Mouse (Mus musculus): ENCODE results near the gene Farsa. TPM values are rescaled to one million over a fixed set of nuclear protein-coding genes. Genes with fewer than 3 reads are reported as not detected.
A peak's percentile ranks its signal among the peaks of the same experiment; 100 is the strongest.

Gene Farsa
- polyA plus RNA-seq, 1 experiment from 2014 or later, result 112 TPM

DNA sequence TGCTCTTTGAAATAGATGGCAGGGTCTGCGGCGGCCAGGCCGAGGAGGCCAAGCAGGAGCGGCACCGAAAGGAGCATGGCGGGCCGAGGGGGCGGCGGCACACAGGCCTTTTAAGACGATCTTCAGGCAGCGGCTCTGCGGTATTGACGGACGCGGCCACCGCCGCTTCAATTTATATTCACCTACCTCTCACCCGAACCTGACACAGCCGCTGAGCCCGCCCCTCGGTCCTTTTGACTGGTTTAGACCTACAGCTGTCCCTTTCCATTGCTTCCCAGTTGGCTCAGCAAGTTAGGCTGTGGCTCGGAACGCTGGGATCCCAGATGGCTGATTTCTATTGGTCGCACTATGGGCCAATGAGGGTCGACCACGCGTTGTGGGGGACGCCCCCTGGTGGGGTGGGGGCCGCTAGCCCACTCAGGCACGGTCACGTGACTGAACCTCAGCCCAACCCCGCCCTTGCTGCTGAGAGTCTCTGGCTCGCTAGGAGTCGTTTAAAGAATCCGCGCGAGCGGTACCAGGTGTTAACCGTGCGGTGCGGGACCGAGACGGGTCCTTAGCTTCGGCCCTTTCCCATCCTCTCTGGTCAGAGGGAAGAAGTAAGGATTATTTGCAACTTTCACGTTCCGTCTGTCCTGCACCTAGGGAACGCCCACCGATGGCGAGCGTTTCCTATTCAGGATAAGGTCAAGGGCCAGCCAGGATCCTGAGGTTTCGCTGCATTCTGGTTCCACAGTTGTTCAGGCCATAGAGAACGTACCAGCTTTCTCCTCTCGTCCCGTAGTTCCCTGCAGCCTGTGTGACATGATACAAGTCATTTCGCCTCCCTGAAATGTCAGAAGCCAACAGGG is 9.8 kb upstream of the Farsa start, which contains the start of gene Calr:
Calr (minus strand) TSS at position 213 of the 851 bp plus-strand sequence.
- Histone ChIP-seq H3K27ac (ENCODE audit: low read depth, low read length) (peak within 1 kb of the TSS; percentile 66), H3K9ac (ENCODE audit: low read length) (peak within 1 kb of the TSS; percentile 97), H3K4me2 (ENCODE audit: low read depth, low read length, severe bottlenecking) (peak within 1 kb of the TSS; percentile 85), H3K4me3 (ENCODE audit: low read depth, low read length) (peak within 1 kb of the TSS; percentile 98), H3K4me1 (replicated peaks; ENCODE audit: control insufficient read depth, insufficient read depth, low read length) (peaks cover 15% of the 10 kb centered on the region), H3K27me3 (ENCODE audit: control insufficient read depth, insufficient read depth, low read length) (no peaks in the 10 kb centered on the region), H3K36me3 (ENCODE audit: control insufficient read depth, insufficient read depth, low read length) (peaks cover 26% of the 10 kb centered on the region; the same call in 1 of the 2 replicates), H3K9me3 (ENCODE audit: control insufficient read depth, low read length) (no peaks in the 10 kb centered on the region)
- ATAC-seq (replicated peaks; ENCODE audit: low FRiP score), result peak; percentile 99
- peak; percentile 100 for DNase-seq (ENCODE audit: low spot score)
- 1% methylated on average over 55 of the region's 55 CpGs for WGBS

DNA sequence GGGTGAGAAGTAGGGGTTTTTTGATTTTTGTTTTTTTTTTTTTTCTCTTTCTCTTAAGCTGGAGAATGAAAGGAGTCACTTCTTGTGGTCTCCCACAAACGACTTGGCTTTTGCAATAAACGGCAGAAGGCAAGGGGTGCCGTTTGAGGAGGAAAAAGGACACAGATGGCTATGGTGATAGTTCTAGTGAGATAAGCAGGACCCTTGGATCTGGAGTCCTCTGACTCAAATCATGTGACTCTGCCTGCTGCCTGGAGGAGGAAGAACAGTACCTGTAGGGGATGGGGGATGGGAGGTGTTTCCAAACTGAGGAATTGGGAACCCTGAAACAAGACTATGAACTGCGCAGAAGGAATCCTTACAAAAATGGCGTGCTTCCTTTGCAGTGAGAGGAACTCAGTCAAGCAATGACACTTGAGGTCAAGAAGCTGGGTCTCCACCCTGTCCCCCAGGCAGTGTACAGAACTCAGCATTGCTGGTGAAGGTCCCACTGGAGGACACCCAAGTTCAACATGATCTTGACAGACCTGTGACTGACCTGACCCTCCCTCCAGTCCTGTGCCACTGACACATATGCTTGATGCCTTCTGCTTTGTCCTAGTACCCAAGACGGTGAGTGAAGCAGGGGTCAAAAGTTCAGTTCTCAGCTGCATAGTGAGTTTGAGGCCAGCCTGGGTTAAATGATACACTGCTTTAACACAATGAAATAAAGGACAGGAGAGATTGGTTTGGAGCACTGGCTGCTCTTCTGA is 8.9 kb upstream of the Farsa start:
- Histone ChIP-seq H3K27ac (ENCODE audit: low read depth, low read length) (no peak overlapping the region; the same call in 1 of the 2 replicates), H3K4me1 (replicated peaks; ENCODE audit: control insufficient read depth, insufficient read depth, low read length) (peaks cover 15% of the 10 kb centered on the region), H3K4me3 (ENCODE audit: low read depth, low read length) (peak overlapping the region; percentile 98; the same call in 1 of the 2 replicates), H3K9ac (ENCODE audit: low read length) (peak overlapping the region; percentile 77), H3K4me2 (ENCODE audit: low read depth, low read length, severe bottlenecking) (peak overlapping the region; percentile 59; the same call in 1 of the 2 replicates), H3K27me3 (ENCODE audit: control insufficient read depth, insufficient read depth, low read length) (no peaks in the 10 kb centered on the region), H3K9me3 (ENCODE audit: control insufficient read depth, low read length) (no peaks in the 10 kb centered on the region), H3K36me3 (ENCODE audit: control insufficient read depth, insufficient read depth, low read length) (peaks cover 20% of the 10 kb centered on the region; the same call in 1 of the 2 replicates)
- 67% methylated on average over 6 of the region's 6 CpGs for WGBS
- ATAC-seq (replicated peaks; ENCODE audit: low FRiP score), result no peak
- DNase-seq (ENCODE audit: low spot score), result no peak

DNA sequence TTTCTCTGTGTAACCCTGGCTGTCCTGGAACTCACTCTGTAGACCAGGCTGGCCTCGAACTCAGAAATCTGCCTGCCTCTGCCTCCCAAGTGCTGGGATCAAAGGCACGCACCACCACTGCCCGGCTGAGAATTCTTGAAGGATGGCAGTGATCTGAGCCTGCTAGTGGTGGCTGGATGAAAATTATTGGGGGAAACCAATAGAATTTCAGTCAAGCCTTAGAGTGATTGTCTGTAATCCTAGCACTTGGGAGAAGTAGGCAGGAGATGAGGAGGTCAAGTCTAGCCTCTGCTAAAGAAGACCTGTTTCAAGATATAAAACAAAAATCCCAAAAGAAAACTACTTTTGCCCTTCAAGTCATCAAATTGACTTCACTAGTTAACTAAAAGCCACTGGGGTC is 355 bp upstream of the Farsa start:
- no peaks in the 10 kb centered on the region for H3K9me3 ChIP-seq (ENCODE audit: control insufficient read depth, low read length)
- H3K4me2 ChIP-seq (ENCODE audit: low read depth, low read length, severe bottlenecking), result no peak overlapping the region
- no peak overlapping the region for H3K27ac ChIP-seq (ENCODE audit: low read depth, low read length)
- H3K27me3 ChIP-seq (ENCODE audit: control insufficient read depth, insufficient read depth, low read length), result no peaks in the 10 kb centered on the region
- peak; percentile 58 for ATAC-seq (replicated peaks; ENCODE audit: low FRiP score)
- DNase-seq (ENCODE audit: low spot score), result no peak
- H3K36me3 ChIP-seq (ENCODE audit: control insufficient read depth, insufficient read depth, low read length), result peaks cover 9% of the 10 kb centered on the region; the same call in 1 of the 2 replicates
- H3K9ac ChIP-seq (ENCODE audit: low read length), result no peak overlapping the region; the same call in 1 of the 2 replicates
- peak overlapping the region; percentile 86; the same call in 1 of the 2 replicates for H3K4me3 ChIP-seq (ENCODE audit: low read depth, low read length)
- WGBS, result 88% methylated on average over 3 of the region's 3 CpGs
- no peaks in the 10 kb centered on the region; the same call in 1 of the 2 replicates for H3K4me1 ChIP-seq (replicated peaks; ENCODE audit: control insufficient read depth, insufficient read depth, low read length)

- Histone ChIP-seq H3K27ac (ENCODE audit: low read depth, low read length) (no peak within 1 kb of the TSS), H3K36me3 (ENCODE audit: control insufficient read depth, insufficient read depth, low read length) (peaks cover 6% of the 10 kb centered on the region), H3K4me2 (ENCODE audit: low read depth, low read length, severe bottlenecking) (peak within 1 kb of the TSS; percentile 80), H3K4me1 (replicated peaks; ENCODE audit: control insufficient read depth, insufficient read depth, low read length) (peaks cover 12% of the 10 kb centered on the region), H3K27me3 (ENCODE audit: control insufficient read depth, insufficient read depth, low read length) (no peaks in the 10 kb centered on the region), H3K9ac (ENCODE audit: low read length) (peak within 1 kb of the TSS; percentile 57), H3K4me3 (ENCODE audit: low read depth, low read length) (peak within 1 kb of the TSS; percentile 38), H3K9me3 (ENCODE audit: control insufficient read depth, low read length) (no peaks in the 10 kb centered on the region)
- peak; percentile 89 for DNase-seq (ENCODE audit: low spot score)
- peak; percentile 76 for ATAC-seq (replicated peaks; ENCODE audit: low FRiP score)
- 15% methylated on average over 44 of the region's 46 CpGs for WGBS
Measured at GRCm38 (mm10) chr8:84871376-84872308, 14.9 kb downstream of the Farsa start, which contains the start of gene Syce2. TSS of gene Syce2 (plus strand) at chr8:84872111.

DNA sequence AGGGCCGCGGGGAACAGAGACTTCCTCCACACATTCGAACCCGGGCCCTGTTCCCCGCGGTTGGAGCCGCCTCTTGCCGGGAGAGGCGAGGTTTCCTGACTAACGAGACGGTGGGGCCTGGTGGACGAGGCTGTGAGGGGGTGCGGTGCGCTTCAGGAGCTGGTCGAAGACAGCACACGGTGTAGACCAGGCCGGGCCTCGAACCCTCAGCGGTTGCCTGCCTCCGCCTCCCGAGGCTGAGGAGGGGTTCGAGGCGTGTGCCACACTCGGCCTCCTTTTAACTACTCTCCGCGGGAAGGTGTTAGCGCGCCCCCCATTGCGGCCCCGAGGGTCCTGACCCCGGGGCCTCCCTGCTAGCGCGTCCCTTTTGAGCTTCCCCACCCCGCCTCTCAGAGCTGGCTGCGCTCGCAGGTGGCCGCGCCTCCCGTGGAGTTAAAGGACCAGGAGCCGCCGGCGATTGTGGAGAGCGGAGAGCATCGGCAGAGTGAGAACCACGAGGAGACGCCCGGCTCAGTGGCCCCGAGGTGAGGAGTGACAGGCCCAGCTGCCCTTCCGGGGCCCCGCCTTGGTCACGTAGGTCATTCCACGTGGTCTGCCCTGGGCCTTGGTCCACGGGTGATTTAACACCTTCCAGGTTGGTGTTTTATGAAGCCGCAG is 15.6 kb downstream of the Farsa start:
- no peaks in the 10 kb centered on the region for H3K27me3 ChIP-seq (ENCODE audit: control insufficient read depth, insufficient read depth, low read length)
- H3K4me2 ChIP-seq (ENCODE audit: low read depth, low read length, severe bottlenecking), result peak overlapping the region; percentile 80
- peaks cover 12% of the 10 kb centered on the region for H3K4me1 ChIP-seq (replicated peaks; ENCODE audit: control insufficient read depth, insufficient read depth, low read length)
- ATAC-seq (replicated peaks; ENCODE audit: low FRiP score) (peak; percentile 78), DNase-seq (ENCODE audit: low spot score) (peak; percentile 77)
- WGBS, result 2% methylated on average over 53 of the region's 54 CpGs
- H3K4me3 ChIP-seq (ENCODE audit: low read depth, low read length), result peak overlapping the region; percentile 38
- no peaks in the 10 kb centered on the region for H3K9me3 ChIP-seq (ENCODE audit: control insufficient read depth, low read length)
- H3K36me3 ChIP-seq (ENCODE audit: control insufficient read depth, insufficient read depth, low read length), result peaks cover 6% of the 10 kb centered on the region; the same call in 1 of the 2 replicates
- peak overlapping the region; percentile 57 for H3K9ac ChIP-seq (ENCODE audit: low read length)
- no peak overlapping the region for H3K27ac ChIP-seq (ENCODE audit: low read depth, low read length)

- H3K36me3 ChIP-seq (ENCODE audit: control insufficient read depth, insufficient read depth, low read length), result peaks cover 5% of the 10 kb centered on the region; the same call in 1 of the 2 replicates
- peak overlapping the region; percentile 80; the same call in 1 of the 2 replicates for H3K4me2 ChIP-seq (ENCODE audit: low read depth, low read length, severe bottlenecking)
- H3K4me1 ChIP-seq (replicated peaks; ENCODE audit: control insufficient read depth, insufficient read depth, low read length), result peaks cover 12% of the 10 kb centered on the region
- DNase-seq (ENCODE audit: low spot score) (no peak), ATAC-seq (replicated peaks; ENCODE audit: low FRiP score) (no peak)
- H3K27me3 ChIP-seq (ENCODE audit: control insufficient read depth, insufficient read depth, low read length), result no peaks in the 10 kb centered on the region
- peak overlapping the region; percentile 38 for H3K4me3 ChIP-seq (ENCODE audit: low read depth, low read length)
- no peaks in the 10 kb centered on the region for H3K9me3 ChIP-seq (ENCODE audit: control insufficient read depth, low read length)
- 64% methylated on average over 4 of the region's 4 CpGs for WGBS
- 0 out of 2 replicates have a peak overlapping the region, but pooled peaks have one; percentile 57 for H3K9ac ChIP-seq (ENCODE audit: low read length)
- no peak overlapping the region for H3K27ac ChIP-seq (ENCODE audit: low read depth, low read length)
Measured at GRCm38 (mm10) chr8:84873016-84873415, 16.2 kb downstream of the Farsa start.

GRCm38 (mm10) chr8:84874339-84874738 is 17.6 kb downstream of the Farsa start:
- no peaks in the 10 kb centered on the region for H3K27me3 ChIP-seq (ENCODE audit: control insufficient read depth, insufficient read depth, low read length)
- H3K9ac ChIP-seq (ENCODE audit: low read length), result no peak overlapping the region
- ATAC-seq (replicated peaks; ENCODE audit: low FRiP score) (no peak), DNase-seq (ENCODE audit: low spot score) (no peak)
- 89% methylated on average over 3 of the region's 3 CpGs for WGBS
- peaks cover 12% of the 10 kb centered on the region for H3K4me1 ChIP-seq (replicated peaks; ENCODE audit: control insufficient read depth, insufficient read depth, low read length)
- H3K36me3 ChIP-seq (ENCODE audit: control insufficient read depth, insufficient read depth, low read length), result no peaks in the 10 kb centered on the region
- H3K9me3 ChIP-seq (ENCODE audit: control insufficient read depth, low read length), result no peaks in the 10 kb centered on the region
- H3K4me3 ChIP-seq (ENCODE audit: low read depth, low read length), result no peak overlapping the region
- H3K4me2 ChIP-seq (ENCODE audit: low read depth, low read length, severe bottlenecking), result no peak overlapping the region
- H3K27ac ChIP-seq (ENCODE audit: low read depth, low read length), result no peak overlapping the region
